Mouse (Mus musculus): Measurements from ENCODE around the gene Nop14.
"Not testable (repeated sequence)": the region's sequence is repeated elsewhere in the genome, so short reads cannot be mapped to it uniquely, and the experiment has no call there.

DNA sequence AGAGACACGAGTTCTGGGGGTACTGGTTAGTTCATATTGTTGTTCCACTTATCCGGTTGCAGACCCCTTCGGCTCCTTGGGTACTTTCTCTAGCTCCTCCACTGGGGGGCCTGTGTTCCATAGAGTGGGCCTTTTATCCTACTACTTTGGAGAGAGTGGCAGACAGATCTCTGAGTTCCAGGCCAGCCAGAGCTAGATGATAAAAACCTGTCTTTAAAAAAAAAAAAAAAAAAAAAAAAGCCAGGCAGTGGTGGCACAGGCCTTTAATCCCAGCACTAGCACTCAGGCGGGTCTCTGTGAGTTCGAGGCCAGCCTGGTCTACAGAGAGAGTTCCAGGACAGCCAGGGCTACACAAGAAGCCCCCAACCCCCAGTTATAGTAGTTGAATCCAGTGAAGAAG lies 67.7 kb downstream of the Nop14 start:
- not testable (repeated sequence) for TF ChIP-seq POLR2A (IDR thresholded peaks at IDR 0.05; ENCODE audit: low read depth, low read length); CTCF (conservative IDR thresholded peaks at IDR 0.05; ENCODE audit: insufficient read depth, insufficient read length, low read depth, low read length)
